Mouse (Mus musculus) spleen, postnatal 36 days (tissue): ENCODE results near the gene Lrrc1.

Experiments
- DNase-seq, 2 experiments: peaks; one replicate each; pipeline ENCODE4 v3.0.0; 2022; ENCODE audit warnings: low spot score in 2 of 2, mixed read lengths in 1 of 2

Gene Lrrc1

DNA sequence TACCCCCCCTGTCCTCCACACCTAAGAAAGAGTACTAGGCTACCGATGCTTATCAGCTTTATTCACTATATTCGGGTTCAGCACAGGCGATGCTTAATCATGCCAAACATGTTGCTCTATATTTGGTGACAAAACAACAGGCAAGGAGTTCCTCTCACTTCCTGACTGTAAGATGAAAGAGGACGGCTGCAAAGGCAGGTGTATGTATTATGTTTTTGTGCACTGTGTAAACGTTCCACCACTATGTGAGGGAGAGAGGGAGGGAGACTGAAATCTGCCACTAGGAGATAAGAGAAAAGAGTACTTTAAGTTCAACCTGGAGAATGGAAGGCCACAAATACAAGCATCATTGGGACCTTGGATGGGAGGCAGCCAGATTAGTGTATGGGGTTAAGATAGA is 77.7 kb downstream of the Lrrc1 start:
- no peak for DNase-seq

GRCm38 (mm10) chr9:77465401-77465800 is 79.3 kb downstream of the Lrrc1 start:
- no peak for DNase-seq

- DNase-seq = no peak
Measured at GRCm38 (mm10) chr9:77463861-77464260, 80.8 kb downstream of the Lrrc1 start.

DNA sequence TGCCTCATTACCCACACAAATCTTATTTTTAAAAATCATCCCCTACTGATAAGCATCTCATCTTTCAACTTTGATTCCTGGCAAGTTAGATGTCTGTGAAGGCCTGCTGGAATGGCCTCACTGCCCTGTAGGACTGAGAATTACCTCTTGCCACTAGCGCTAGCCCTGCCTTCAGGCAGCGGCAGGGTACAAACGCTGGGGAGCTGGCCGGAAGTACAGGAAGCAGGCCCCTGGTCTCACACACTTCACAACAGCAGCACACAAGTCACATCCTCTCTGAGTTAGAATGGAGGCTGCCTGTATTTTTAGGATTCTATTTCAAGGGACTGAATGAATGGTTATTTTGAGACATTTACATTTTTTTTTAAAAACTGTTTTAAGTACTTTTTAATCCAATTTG is 81.5 kb downstream of the Lrrc1 start:
- no peak for DNase-seq

DNA sequence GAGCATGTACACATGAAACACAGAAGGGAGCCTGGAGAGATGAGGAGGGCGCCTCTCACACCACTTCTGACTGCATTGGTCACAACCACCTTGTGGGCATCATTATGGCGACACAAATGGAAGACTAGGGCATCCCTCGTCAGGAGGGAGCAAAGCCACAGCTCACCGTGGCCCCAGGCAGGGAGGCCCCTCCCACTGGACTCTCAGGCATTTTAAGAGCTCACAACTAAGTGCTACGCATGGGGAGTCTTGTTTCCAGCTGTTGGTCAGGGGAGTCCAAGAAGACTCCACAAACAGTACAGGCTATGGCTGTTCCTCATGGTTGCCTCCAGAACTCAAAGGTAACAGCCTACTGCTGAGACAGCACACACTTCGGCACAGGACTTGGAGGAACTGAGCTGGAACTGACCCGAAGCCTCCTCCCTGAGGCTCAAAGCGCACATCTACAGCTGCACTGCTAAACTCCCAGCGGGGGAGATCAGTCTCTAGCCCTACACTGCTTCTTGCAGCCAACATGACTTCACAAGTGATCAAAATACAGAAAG is 83.2 kb downstream of the Lrrc1 start:
- no peak for DNase-seq

DNA sequence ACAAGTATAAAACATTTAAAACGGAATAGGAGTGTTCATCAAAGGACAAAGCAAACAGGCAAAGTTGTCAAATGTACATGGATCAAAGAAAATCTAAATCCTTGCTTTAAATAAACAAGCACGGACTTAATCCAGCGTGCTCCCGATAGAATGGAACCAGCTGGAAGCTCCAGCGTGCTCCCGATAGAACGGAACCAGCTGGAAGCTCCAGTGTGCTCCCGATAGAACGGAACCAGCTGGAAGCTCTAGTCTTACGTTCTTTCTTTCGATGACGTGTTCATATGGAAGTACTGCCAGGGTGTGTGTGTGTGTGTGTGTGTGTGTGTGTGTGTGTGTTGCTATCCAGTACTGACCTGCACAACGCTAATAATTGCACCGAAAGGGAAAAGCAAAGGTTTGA is 84.3 kb downstream of the Lrrc1 start:
- DNase-seq = no peak

- no peak for DNase-seq
Measured at GRCm38 (mm10) chr9:77459365-77459764, 85.3 kb downstream of the Lrrc1 start.

GRCm38 (mm10) chr9:77456169-77456826 is 88.4 kb downstream of the Lrrc1 start:
- no peak for DNase-seq

DNA sequence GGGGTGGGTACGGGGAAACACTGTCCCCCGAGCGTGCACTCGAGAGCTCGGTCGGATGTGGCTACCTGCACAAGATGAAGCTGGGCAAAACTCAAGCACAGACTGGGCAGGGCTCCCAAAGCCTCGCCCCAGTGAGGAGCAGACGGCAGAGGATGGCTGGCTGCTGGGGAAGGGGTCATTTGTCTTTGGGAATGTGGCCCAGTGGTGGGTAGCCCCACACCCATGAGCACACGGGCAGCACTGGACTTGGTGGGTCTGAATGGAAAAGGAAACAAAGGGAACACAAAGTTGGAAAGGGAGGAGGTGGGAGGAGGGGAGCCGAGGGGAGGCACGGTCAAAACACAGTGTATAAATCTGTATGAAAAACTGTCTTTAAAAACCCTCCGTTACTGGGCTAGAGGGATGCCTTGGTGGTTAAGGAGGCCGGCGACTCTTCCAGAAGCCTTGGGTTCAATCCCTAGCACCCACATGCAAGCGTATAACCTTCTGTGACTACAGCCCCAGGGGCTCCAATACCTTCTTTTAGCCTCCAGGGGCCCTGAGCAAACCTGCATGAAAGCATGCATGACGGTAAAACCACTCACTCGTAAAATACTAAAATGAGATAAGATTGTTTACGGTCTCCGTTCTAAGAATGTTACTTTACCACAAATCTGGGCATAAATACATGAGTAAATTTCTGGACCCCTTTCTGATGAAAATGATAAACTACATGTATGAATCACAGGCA is 89.1 kb downstream of the Lrrc1 start:
- DNase-seq = no peak

- no peak for DNase-seq
Measured at GRCm38 (mm10) chr9:77452046-77452807, 92.4 kb downstream of the Lrrc1 start.

GRCm38 (mm10) chr9:77450447-77450846 is 94.2 kb downstream of the Lrrc1 start:
- no peak for DNase-seq

GRCm38 (mm10) chr9:77444876-77445275 is 99.8 kb downstream of the Lrrc1 start:
- DNase-seq = no peak

- DNase-seq = no peak
Measured at GRCm38 (mm10) chr9:77439371-77439770, 105.3 kb downstream of the Lrrc1 start.

DNA sequence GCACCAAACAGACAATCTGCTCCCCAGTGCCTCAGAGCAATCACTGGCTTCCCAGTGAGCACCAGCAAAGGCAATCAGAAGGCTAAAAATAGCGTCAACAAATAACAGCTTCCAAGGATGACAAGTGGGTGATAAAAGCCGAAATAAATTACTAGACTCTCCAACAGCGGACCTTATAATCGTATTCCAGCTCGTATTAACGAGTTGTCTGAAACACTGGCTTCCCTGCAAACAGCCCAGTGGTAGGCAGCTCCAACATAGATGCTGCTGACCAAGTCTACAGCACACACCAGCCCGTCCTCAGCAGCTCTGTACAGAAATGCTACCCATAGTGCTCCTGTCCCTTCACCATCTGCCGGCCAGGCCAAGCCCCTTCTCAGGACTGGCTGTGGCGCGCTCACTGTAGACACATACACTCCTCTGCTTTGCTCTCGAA is 105.8 kb downstream of the Lrrc1 start:
- DNase-seq = no peak

GRCm38 (mm10) chr9:77437131-77437530 is 107.5 kb downstream of the Lrrc1 start:
- no peak for DNase-seq

- no peak for DNase-seq
Measured at GRCm38 (mm10) chr9:77434965-77435364, 109.7 kb downstream of the Lrrc1 start.

- no peak for DNase-seq
Measured at GRCm38 (mm10) chr9:77433476-77433875, 111.2 kb downstream of the Lrrc1 start.

- no peak for DNase-seq
Measured at GRCm38 (mm10) chr9:77432030-77432429, 112.6 kb downstream of the Lrrc1 start.

GRCm38 (mm10) chr9:77430413-77431087 is 114.1 kb downstream of the Lrrc1 start:
- DNase-seq = no peak

DNA sequence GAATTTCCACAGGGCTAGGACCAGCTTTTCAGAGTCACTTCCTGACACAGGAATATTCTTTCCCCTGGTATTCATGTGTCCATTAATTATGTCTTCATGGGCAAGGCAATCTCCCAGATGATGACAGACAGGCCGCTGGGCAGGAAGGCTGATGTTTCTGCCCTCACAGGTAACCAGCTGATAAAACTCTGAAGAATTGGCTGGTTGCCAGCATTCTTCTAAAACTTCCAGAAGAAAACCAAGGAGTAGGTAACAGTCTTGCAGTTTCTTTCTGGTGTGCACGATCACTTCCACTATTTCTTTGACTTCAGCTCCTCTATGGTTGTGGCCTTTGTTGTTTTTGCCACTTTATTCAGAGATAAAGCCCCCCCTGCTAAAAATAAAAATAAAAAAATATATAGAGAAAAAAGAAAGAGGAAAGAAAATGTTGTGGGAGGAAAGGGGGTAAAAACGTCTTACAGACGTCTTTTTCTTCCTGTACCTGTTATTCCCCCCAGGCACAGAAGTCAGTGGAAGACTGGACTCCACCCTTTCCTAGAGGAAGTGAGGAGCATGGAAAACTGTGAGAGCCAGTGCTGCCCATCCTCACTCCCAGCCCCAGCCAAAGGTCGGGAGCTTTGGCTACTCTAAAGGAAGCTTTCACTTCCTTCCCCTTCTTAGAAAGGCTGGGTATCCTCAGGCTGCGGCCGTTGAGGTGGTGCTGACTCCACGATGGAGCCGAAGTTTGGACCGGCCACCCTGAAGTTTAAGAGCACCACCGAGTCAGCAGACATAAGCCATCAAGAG is 115.2 kb downstream of the Lrrc1 start:
- no peak for DNase-seq

DNA sequence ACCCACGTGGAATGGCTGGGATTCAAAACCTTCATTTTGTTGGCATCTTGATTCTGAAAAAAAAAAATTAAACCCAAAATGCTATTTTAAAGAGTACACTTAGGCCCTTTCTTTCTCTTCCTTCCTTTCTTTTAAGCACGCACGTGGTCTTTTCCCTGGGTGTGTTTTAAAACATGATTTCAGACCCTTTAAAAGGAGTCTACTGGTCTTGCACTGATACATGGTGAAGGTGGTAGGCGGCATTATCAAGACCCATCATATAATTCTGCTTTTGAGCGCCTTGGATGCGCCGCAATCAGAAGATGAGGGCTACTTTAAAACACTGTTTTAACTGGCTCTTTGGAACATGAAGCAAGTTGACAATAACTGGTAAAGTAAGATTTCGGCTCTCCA is 115.9 kb downstream of the Lrrc1 start:
- no peak for DNase-seq
